Mouse (Mus musculus): ENCODE results near the gene Tmprss6. TPM values are rescaled to one million over a fixed set of nuclear protein-coding genes. Genes with fewer than 3 reads are reported as not detected.

Gene Tmprss6
- total RNA-seq (2018; cell fraction: chromatin; rRNA removed), result not detected
- total RNA-seq (2018; cell fraction: cytosol; rRNA removed), result not detected
- total RNA-seq (2018; cell fraction: nucleus; rRNA removed), result not detected
- not detected in 3 replicates for polyA plus RNA-seq (2018)

DNA sequence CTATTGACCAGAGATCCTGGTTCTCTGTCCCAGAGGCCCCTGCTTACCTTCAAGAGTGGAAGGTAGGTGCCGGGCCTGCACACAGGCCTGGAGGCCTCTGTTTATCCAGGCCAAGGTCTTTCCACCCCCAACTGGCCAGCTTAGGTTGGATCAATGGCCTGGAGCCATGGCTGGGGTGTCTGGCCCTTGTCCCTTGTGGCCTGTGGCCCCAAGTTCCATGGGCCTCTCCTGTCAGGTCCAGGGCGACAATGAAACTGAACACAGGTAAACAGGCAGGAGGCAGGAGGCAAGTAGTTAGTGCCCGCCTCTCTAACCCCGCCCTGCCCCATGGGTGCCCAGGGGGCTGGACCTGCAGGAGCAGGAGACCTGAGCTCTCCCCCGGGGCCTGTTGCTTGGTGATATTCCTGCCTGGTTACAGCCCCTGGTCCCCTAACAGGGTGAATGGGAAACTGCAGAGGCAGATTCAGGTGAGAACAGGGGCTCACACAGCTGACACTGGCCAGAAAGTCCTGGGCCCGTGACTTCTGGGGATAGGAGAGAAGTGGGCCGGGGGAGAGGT lies at the start of gene Tmprss6:
Gene Tmprss6, minus strand, starts transcription at position 256 of the 559 bp plus-strand sequence.
- 86% methylated on average over 7 of the region's 7 CpGs for WGBS (ENCODE audit: missing documents)
- H3K27ac ChIP-seq, result no peak within 1 kb of the TSS
- no peak within 1 kb of the TSS for H3K4me3 ChIP-seq (ENCODE audit: inconsistent target)
- no peaks in the 10 kb centered on the region for H3K79me2 ChIP-seq (ENCODE audit: inconsistent target)
- H3K36me3 ChIP-seq (ENCODE audit: inconsistent target), result no peaks in the 10 kb centered on the region

DNA sequence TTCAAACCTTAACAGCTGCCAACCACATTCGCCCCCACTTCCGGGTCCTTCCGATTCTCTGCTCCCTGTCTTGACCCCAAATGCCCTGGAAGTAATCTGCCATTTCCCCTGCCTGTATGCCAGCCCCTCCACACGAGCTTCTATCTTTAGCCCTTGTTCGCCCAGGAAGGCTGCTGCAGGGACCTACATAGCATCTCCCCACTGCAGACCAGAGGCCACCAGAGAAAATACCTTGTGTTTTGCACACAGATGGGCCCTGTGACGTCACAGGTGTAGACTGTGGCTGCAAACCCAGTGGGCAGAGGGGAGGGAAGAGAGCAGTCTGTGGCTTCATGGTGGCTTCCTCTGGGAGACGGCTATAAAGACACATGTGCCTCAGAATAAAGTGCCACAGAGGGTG lies 49.8 kb upstream of the Tmprss6 start:
- Histone ChIP-seq H3K79me2 (ENCODE audit: inconsistent target) (no peaks in the 10 kb centered on the region), H3K36me3 (ENCODE audit: inconsistent target) (no peaks in the 10 kb centered on the region), H3K27ac (no peak overlapping the region), H3K4me3 (ENCODE audit: inconsistent target) (no peak overlapping the region)
- 51% methylated on average over 7 of the region's 7 CpGs for WGBS (ENCODE audit: missing documents)

DNA sequence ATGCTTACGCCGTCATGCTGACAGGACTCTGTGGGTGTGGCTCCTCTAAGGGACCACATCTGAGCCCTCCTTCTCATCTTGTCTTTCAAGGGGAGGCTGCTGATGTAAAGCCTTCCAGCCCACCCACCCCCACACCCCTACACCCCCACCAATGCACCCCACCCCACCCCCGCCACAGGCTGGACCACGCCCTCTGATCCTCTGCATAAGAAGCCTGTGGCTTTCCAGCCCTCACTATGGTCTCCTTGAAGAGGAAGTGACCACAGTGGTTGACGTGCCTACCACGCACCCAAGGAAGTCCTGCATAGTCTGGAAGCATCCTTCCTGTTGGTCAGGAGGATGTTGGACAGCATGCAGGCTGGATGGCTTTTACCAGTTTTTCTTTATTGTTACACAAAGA lies 47.3 kb upstream of the Tmprss6 start:
- H3K79me2 ChIP-seq (ENCODE audit: inconsistent target), result no peaks in the 10 kb centered on the region
- 35% methylated on average over 4 of the region's 6 CpGs for WGBS (ENCODE audit: missing documents)
- H3K36me3 ChIP-seq (ENCODE audit: inconsistent target), result no peaks in the 10 kb centered on the region
- H3K27ac ChIP-seq, result no peak overlapping the region
- no peak overlapping the region for H3K4me3 ChIP-seq (ENCODE audit: inconsistent target)

DNA sequence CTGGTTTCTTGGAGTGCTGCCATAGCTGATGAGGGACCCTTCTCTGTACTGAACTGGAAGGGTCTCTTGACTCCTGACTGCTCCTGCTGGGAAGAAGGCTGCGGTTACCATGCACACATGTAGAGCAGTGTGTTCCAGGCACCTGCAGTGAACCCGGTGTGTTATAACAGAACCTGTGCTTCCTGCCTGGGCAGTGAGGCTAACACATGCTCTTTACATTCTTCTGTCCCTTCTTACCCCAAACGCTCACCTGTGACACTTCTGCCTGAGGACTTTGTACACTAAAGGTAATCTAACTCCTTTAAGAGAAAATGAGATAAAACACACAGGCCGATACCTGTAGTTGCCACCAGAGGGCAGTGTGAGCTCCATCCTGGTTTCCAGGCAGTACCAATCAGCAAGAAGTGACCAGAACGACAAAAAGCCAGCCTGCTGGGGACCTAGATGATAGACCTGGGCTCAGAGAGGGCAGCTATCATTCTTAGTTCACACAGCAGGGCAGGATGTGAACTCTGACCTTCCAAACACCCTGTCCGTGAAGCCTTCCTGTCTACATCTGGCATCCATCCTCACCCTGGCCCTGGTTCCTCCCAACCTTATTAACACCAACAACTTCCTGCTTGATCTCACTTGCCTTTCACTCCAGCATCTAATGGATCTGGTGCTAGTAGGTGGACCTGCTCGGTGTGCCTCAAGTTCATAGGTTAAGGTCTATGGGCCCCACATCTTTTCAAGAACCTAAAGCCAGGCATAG lies 46.1 kb upstream of the Tmprss6 start:
- no peak overlapping the region for H3K27ac ChIP-seq
- 31% methylated on average over 7 of the region's 7 CpGs for WGBS (ENCODE audit: missing documents)
- H3K36me3 ChIP-seq (ENCODE audit: inconsistent target), result no peaks in the 10 kb centered on the region
- no peaks in the 10 kb centered on the region for H3K79me2 ChIP-seq (ENCODE audit: inconsistent target)
- H3K4me3 ChIP-seq (ENCODE audit: inconsistent target), result no peak overlapping the region

DNA sequence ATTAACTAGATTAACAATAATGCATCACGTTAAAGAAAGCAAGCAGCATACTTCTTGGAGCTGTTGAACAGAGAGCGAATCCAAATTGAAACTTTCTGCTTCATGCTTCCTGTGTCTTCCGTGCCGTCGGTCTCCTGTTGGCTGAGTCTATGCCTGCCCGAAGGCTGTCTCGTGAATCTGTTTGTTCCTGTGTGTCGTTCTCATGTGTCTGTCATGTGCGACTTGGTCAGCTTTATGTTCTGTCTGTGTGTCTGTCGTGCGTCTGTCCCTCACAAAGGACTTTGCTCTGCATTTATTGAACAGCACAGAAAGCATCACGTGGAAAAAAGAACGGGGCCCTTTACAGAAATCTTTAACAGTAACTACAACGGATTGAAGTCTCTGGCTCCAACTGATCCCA lies 44.6 kb upstream of the Tmprss6 start:
- Histone ChIP-seq H3K27ac (no peak overlapping the region), H3K4me3 (ENCODE audit: inconsistent target) (no peak overlapping the region), H3K79me2 (ENCODE audit: inconsistent target) (no peaks in the 10 kb centered on the region), H3K36me3 (ENCODE audit: inconsistent target) (no peaks in the 10 kb centered on the region)
- 93% methylated on average over 14 of the region's 14 CpGs for WGBS (ENCODE audit: missing documents)

DNA sequence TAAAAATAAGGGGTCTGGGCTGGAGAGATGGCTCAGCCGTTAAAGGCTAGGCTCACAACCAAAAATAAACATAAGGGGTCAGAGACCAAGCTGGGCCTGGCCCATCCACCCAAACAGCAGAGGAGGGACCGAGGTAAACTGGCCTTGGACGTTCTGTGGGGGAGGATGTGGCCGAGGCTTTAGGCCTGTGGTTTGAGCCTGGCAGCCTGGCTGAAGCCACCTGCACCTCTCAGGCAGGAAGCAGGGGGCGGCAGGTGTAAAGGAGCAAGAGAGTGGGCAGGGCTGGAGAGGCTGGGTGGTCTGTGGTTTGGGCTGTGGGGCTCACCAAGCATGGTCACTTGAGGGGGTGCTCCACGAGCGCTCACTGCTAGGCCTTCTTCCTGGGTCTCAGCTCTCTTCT lies 43.5 kb upstream of the Tmprss6 start:
- 50% methylated on average over 7 of the region's 7 CpGs for WGBS (ENCODE audit: missing documents)
- Histone ChIP-seq H3K36me3 (ENCODE audit: inconsistent target) (no peaks in the 10 kb centered on the region), H3K27ac (no peak overlapping the region), H3K4me3 (ENCODE audit: inconsistent target) (no peak overlapping the region), H3K79me2 (ENCODE audit: inconsistent target) (no peaks in the 10 kb centered on the region)

DNA sequence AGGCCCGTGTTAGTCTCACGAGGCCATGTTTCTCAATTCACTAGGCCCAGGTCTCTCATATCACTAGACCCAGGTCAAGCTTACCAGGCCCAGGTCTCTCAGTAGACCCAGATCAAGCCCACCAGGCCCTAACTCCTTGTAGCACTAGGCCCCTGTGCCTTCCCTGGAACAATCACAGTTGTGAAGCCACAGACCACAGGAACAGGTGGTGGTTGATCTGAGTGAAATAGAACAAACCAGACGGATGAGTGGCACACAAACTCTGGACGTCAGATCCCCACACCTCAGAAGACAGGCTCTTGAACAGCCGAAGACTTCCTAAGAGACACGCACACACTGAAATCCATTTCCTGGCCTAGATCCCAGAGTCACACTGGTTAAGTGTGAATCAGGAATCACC lies 42.3 kb upstream of the Tmprss6 start:
- no peak overlapping the region for H3K27ac ChIP-seq
- H3K79me2 ChIP-seq (ENCODE audit: inconsistent target), result no peaks in the 10 kb centered on the region
- H3K4me3 ChIP-seq (ENCODE audit: inconsistent target), result no peak overlapping the region
- WGBS (ENCODE audit: missing documents), result 74% methylated on average over 6 of the region's 6 CpGs
- no peaks in the 10 kb centered on the region for H3K36me3 ChIP-seq (ENCODE audit: inconsistent target)

DNA sequence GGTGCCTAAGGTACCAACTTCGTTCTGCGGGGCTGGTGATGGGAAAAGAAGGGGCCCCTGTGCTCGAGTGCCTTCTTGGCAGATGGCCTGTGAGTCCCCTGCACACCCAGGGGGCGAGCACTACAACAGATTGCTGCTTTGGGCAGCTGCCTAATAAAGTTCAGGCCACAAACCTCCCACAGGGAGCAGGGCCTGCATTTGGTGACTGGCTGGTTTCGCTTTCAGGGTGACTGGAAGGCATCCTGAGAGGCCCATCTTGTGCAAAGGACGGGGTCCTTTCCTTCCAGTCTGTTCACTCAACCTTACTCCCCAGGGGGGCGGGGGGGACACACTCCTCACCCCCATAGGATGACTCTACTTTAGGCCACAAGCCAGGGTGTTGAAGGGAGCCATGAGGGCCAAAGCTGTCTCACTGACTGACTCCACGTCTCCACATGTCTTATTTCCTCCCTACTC lies 41.7 kb upstream of the Tmprss6 start:
- no peak overlapping the region for H3K4me3 ChIP-seq (ENCODE audit: inconsistent target)
- no peak overlapping the region for H3K27ac ChIP-seq
- no peaks in the 10 kb centered on the region for H3K79me2 ChIP-seq (ENCODE audit: inconsistent target)
- WGBS (ENCODE audit: missing documents), result 49% methylated on average over 7 of the region's 8 CpGs
- H3K36me3 ChIP-seq (ENCODE audit: inconsistent target), result no peaks in the 10 kb centered on the region

DNA sequence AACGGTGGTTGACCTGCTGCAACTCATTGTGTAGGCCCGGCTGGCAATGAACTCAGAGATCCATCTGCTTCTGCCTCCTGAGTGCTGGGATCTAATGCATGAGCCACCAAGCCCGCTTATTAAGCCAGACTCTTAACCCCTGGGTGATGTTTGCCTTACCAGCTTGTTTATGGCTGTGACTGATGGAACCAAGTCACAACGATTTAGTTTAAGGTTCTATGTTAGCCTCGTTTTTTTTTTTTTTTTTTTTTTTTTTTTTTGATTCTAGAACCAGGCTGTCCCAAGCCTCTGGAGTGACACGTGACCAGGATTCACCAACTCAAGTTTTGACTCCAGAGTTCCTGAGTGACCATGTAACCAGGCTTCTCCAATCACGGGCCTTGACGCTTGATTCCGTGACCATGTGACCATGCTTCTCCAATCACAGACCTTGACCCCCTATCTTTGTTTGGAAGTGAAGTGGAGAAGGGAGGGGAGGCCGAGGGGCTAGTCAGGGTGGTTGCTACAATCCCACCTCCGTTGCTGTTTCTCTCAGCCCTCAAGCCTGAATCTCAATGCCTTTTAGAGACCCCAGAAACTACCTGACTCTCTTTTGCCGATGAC lies 41.0 kb upstream of the Tmprss6 start:
- H3K79me2 ChIP-seq (ENCODE audit: inconsistent target), result no peaks in the 10 kb centered on the region
- 89% methylated on average over 12 of the region's 12 CpGs for WGBS (ENCODE audit: missing documents)
- H3K36me3 ChIP-seq (ENCODE audit: inconsistent target), result no peaks in the 10 kb centered on the region
- H3K4me3 ChIP-seq (ENCODE audit: inconsistent target), result no peak overlapping the region
- H3K27ac ChIP-seq, result no peak overlapping the region

DNA sequence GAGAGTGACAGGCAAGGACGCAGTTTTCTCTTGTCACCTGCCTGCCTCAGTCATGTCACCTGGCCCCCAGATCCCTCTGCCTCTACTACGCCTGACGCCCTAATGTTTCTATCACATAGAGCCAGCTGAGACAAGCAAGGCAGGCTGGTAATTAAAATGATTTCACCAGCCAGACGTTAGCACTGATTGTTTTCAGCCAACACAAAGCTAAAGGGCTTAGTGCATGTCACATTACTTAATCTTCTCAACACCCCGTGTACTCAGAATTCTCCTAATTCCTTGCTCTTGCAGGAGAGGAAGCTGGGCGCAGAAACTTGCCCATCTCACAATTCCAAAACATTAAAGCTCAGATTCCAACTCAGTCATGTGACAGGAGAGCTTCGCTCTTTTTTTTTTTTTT lies 40.0 kb upstream of the Tmprss6 start:
- H3K79me2 ChIP-seq (ENCODE audit: inconsistent target), result no peaks in the 10 kb centered on the region
- no peaks in the 10 kb centered on the region for H3K36me3 ChIP-seq (ENCODE audit: inconsistent target)
- H3K27ac ChIP-seq, result no peak overlapping the region
- no peak overlapping the region for H3K4me3 ChIP-seq (ENCODE audit: inconsistent target)
- WGBS (ENCODE audit: missing documents), result 91% methylated on average over 6 of the region's 7 CpGs

DNA sequence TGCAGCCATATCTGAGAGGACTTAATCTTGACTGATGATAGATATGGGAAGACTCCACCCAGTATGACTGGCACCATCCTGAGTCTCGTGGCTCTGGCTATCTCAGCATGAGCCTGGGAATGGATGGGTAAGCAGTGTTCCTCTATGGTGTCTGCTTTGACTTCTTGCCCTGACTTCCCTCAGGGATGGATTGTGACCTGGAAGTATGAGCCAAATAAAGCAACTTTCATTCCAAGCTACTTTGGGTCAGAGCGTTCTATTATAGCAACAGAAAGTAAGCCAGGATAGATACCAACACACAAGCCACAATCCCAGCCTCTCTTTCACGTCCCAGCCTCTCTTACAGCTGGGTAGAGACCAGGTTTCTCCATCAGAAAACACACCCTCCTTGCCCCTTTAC lies 37.1 kb upstream of the Tmprss6 start:
- WGBS (ENCODE audit: missing documents), result 90% methylated on average over 3 of the region's 3 CpGs
- Histone ChIP-seq H3K4me3 (ENCODE audit: inconsistent target) (no peak overlapping the region), H3K79me2 (ENCODE audit: inconsistent target) (no peaks in the 10 kb centered on the region), H3K27ac (no peak overlapping the region), H3K36me3 (ENCODE audit: inconsistent target) (no peaks in the 10 kb centered on the region)

DNA sequence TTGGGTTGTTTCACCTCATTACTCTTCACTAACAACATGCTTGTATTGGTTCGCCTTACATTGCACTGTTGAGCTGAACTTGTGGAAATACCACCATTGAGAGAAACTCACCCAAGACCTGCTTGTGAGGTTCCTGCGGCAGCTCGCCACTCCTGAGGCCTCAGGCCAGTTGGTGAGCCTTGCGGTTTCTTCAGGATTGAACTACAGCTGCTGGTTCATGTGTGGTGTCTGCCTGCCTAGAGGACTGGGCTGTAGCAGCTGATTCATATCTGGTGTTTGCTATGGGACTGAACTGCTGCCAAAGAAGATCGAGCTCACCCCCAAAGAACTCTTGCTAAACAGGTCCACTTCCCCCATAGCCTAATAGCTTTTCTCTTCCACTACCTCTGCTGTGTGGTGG lies 36.4 kb upstream of the Tmprss6 start:
- Histone ChIP-seq H3K27ac (no peak overlapping the region), H3K79me2 (ENCODE audit: inconsistent target) (no peaks in the 10 kb centered on the region), H3K4me3 (ENCODE audit: inconsistent target) (no peak overlapping the region), H3K36me3 (ENCODE audit: inconsistent target) (no peaks in the 10 kb centered on the region)
- WGBS (ENCODE audit: missing documents), result 94% methylated on average over 5 of the region's 5 CpGs

DNA sequence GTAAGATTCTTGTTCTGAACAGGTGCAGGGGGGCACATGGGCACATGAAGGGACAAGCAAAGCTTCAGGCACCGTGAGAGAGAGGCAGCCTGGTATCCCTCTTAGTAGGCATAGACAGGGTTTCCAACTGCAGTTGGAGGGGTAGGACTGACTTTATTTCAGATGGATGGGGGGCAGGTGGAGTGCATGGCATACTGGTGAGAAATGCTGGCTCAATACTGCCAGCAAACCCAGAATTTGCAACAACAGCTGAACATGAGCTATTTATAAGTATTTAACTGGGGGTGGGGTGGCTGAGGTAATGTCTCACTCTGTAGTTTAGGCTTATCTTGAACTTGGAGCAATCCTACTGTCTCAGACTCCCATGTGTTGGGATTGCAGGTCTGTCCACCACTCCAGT lies 35.6 kb upstream of the Tmprss6 start:
- 91% methylated on average over 1 of the region's 1 CpGs for WGBS (ENCODE audit: missing documents)
- no peaks in the 10 kb centered on the region for H3K36me3 ChIP-seq (ENCODE audit: inconsistent target)
- H3K4me3 ChIP-seq (ENCODE audit: inconsistent target), result no peak overlapping the region
- no peaks in the 10 kb centered on the region for H3K79me2 ChIP-seq (ENCODE audit: inconsistent target)
- H3K27ac ChIP-seq, result no peak overlapping the region

DNA sequence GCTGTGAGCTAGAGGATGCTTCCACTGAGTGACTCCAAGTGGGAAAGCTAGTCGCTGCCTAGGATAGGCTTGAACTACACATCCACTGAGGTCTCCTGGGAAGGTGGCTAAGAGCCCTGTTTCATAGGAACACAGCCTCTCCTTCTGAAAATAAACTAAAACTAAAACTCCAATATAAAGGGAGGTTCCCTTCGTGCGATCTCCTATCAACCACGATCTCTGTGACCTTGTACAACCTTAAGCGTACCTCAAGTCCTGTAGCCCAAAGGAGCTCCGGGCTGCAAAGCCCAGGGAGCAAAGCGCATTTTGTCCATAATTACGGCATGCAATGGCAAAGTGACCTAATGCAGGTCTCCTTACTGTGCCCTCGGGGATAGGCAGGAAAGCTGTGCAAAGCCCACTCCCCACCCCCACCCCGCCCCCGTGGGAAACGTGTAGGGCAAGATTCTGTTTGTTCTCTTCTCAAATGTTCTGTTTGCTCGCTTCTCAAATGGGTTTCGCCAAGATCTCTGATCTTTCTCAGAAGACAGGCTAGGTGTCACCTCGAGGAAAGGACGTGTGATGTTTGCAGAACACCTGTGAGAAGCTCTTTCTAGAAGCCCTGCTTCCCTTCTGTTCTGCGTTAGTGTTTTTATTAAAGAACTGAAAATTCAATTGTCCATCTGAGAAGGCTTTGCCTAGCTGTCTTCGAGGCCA lies 34.2 kb upstream of the Tmprss6 start:
- Histone ChIP-seq H3K27ac (no peak overlapping the region), H3K79me2 (ENCODE audit: inconsistent target) (no peaks in the 10 kb centered on the region), H3K36me3 (ENCODE audit: inconsistent target) (no peaks in the 10 kb centered on the region), H3K4me3 (ENCODE audit: inconsistent target) (no peak overlapping the region)
- WGBS (ENCODE audit: missing documents), result 89% methylated on average over 18 of the region's 18 CpGs

DNA sequence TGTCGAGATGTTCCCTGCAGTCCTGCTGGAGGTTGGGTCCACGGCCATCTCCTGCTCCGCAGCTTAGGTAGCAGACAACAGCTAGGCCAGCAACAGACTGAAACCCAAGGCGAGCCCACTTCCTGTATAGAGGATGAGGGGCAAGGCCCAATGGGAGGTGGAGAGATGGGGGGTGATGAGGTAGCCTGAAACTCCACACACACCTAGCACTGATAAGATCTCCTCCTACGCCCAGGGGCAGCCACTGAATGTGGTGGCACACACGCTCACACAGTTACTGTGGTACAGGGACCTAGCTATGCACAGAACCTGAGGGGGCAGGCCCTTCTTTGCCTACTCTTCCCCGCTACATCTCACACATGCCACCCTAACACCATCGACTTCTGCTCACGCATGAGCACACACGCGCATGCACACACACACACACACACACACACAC lies 26.6 kb upstream of the Tmprss6 start, which contains the start of gene Il2rb:
Gene Il2rb, minus strand, starts transcription at position 304 of the 439 bp plus-strand sequence.
- Histone ChIP-seq H3K79me2 (ENCODE audit: inconsistent target) (no peaks in the 10 kb centered on the region), H3K4me3 (ENCODE audit: inconsistent target) (no peak within 1 kb of the TSS), H3K27ac (no peak within 1 kb of the TSS), H3K36me3 (ENCODE audit: inconsistent target) (no peaks in the 10 kb centered on the region)
- 93% methylated on average over 11 of the region's 11 CpGs for WGBS (ENCODE audit: missing documents)
